Mouse (Mus musculus): ENCODE data around the gene Rnf43.

DNA sequence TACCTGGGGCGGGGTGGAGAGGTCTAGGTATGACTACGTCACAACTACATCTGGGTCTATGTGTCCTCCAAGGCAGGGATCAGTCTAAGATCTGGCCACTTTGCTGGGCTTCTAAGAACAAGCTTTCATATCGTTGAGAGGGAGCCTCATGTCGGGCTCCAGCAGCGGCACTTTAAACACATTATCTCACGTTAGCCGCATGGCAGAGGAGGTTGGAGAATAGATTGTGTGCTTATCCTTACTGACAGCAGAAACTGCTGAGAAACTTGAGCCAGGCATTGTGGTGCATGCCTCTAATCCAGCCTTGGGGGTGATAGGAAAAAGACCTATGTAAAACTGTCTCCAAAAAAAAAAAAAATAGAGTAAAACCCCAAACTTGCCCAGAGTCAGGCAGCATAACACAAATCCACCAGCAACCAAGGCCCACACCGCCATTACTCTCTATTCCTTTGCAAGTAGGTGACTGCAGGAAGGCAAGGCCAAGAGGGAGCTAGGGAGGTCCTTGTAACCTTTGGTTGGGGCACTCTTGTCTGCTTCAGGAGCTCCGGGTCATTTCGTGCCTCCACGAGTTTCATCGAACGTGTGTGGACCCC lies 67.2 kb downstream of the Rnf43 start:
- TF ChIP-seq CTCF (IDR thresholded peaks at IDR 0.05; ENCODE audit: low read depth, low read length) (no peak), GATA1 (IDR thresholded peaks at IDR 0.05; ENCODE audit: borderline replicate concordance, low read length) (no peak), POLR2AphosphoS5 (IDR thresholded peaks at IDR 0.05; ENCODE audit: insufficient replicate concordance, low read depth, low read length) (no peak), TAL1 (conservative IDR thresholded peaks at IDR 0.05; ENCODE audit: low read depth, low read length) (0 out of 2 replicates have a peak, but pooled peaks have one; percentile 7)
